Mouse (Mus musculus) splenic B cell, adult 2 months (primary cell): Measurements from ENCODE around the gene Lypd6b.

Experiments used
- DNase-seq: peaks from one replicate; pipeline ENCODE4 v3.0.0-alpha.2; 2011; ENCODE audit warnings: low read depth, low spot score
- H3K27me3 ChIP-seq: 2 replicates; pipeline ENCODE4 v1.6.1; 2012; ENCODE audit warnings: mild to moderate bottlenecking, low read length, moderate library complexity, mixed read lengths; ENCODE audit not compliant: control insufficient read depth, poor library complexity, insufficient read depth, severe bottlenecking
- H3K36me3 ChIP-seq: 2 replicates; pipeline ENCODE4 v1.6.1; 2012; ENCODE audit warnings: mild to moderate bottlenecking, low read length, moderate library complexity, mixed read lengths; ENCODE audit not compliant: control insufficient read depth, poor library complexity, insufficient read depth, severe bottlenecking

Lypd6b gene

DNA sequence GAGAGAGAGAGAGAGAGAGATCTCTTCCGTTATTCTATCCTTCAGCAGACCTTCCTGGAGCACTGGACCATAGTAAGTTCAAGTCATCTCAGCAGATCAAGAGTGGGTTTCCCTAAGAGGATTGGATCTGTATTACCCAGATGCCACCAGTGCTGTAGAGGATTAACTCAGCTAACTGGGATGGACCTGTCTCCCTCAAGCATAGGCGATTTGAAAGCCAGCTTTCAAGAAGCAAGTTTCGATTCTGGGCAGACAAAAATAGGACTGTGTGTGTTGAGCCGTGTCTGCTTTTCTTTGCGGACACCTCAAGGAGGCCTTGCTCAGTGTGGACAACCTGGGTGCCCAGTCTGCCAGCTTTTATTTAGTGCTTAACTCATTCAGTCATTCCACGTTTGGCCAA lies 1.6 kb downstream of the Lypd6b start:
- Histone ChIP-seq H3K27me3 (no peaks in the 10 kb centered on the region; the same call in 1 of the 2 replicates), H3K36me3 (no peaks in the 10 kb centered on the region)
- DNase-seq, result no peak

DNA sequence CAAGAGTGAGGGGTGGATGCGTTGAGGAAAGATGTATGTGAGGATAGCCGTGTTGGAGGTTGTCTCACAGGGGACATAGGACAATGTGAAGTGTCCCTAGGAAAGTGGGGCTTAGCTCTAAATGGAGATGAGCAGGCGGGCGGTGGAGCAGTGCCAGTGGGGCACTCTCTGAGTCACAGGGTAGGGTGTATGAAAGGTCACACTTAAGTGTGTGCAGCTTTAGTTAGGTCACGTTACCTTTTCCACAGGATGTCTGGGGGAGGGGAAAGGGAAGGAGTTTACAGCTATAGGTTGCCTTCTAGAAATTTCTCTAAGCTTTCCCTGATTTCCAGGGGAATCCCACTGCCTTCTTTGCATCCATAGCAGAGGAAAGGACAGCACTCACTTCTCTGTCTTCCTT lies 2.0 kb downstream of the Lypd6b start:
- no peaks in the 10 kb centered on the region; the same call in 1 of the 2 replicates for H3K27me3 ChIP-seq
- H3K36me3 ChIP-seq, result no peaks in the 10 kb centered on the region
- no peak for DNase-seq

DNA sequence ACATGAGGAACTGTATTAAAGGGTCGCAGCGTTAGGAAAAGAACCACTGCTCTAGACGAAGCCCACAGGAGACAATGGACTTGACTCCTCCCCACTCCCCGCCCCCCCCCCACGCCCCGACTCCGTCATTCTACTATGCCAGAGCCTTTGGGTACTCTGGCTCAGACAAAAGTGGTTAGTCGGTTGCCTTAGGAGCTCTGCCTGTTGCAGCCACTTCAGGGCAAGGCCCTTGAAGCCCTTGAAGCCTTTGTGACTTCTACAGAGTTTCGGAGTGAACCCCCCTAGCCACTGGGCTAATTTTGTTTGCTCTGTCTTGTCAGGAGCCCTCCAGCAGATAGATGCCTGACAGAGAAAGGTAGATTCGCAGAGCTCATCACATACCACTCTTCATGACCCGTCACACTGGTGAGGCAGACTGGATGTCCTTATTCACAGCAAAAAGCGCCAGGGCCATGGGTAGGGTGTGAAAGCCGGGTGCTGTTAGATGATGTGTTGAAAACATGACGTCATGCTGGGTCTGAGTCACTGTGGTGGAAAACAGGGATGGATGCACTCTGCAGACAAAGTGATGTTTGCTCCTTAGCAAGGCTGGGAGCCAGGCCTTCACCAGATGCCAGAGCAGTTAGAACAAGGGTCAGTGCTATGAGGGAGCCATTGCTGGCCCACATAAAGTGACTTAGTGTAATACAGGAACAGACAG lies 10.1 kb downstream of the Lypd6b start:
- no peak for DNase-seq
- H3K36me3 ChIP-seq, result no peaks in the 10 kb centered on the region
- no peaks in the 10 kb centered on the region for H3K27me3 ChIP-seq

DNA sequence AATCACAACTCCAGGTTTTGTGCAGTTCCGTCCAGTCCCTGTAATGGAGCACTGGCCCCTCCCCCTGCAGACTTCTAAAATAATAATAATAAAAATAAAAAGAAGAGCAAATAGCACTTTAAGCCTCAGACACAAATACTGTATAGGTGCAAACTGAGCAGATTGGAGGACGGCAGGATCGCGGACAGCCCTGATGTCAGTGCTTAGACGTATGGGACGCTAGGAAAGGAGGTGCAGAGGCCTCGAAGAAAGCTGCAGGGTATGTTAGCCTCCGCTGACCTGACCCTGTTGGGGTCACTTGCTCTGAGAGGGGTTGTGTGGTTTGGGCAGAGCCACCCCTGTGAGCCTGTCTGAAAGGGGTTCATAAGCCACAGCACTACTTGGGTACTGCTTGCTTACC lies 17.0 kb downstream of the Lypd6b start:
- Histone ChIP-seq H3K36me3 (no peaks in the 10 kb centered on the region), H3K27me3 (no peaks in the 10 kb centered on the region)
- DNase-seq, result no peak

DNA sequence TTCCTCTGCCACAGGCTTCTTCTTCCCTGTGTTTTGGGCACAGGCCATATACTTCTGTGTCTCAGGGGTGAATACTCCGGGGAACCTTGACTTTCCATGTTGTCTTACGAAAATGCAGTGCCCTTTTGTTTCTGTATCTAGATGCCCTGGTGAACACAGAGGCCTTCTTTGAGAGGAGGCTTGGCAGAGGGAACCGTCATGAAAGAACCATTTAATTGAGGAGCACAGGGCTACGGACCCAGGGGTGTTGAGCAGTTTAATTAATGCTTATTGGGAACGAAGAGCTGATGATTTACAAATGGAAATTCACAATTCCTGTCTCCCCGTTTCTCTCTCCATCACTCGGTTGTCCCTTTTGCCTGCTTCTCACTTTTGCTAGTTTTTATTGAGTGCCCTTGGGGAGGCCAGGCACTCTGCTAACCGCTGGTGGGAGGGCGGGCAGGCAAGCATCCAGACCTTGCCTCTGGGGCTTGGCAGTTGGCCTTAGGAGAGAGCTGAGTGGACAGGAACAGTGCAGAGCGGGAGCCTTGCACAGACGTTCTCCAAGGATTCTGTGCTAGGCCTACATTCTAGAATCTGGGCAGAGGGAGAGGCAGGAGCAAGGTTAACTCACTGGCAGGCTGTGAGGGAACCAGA lies 18.4 kb downstream of the Lypd6b start:
- DNase-seq, result no peak
- H3K27me3 ChIP-seq, result no peaks in the 10 kb centered on the region
- no peaks in the 10 kb centered on the region for H3K36me3 ChIP-seq

DNA sequence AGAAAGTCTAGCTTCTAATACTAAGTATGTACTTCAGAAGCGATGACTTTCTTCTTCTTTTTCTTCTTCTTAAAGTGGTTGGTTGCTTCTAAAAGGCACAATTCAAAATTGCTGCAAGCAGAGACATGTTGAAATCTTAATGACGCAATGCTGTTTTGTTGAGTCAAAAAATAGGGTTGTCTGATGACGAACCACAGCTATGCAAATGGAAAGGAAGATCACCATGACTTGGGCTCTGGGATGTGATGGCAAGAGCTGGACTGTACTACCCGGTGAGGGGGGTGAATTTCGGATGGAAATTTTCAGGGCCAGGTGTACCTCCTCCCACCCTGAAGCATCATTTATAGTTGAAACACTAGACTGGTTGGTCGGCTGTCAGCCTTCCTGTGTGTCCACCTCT lies 22.0 kb downstream of the Lypd6b start:
- DNase-seq, result no peak
- H3K27me3 ChIP-seq, result no peaks in the 10 kb centered on the region
- H3K36me3 ChIP-seq, result no peaks in the 10 kb centered on the region

DNA sequence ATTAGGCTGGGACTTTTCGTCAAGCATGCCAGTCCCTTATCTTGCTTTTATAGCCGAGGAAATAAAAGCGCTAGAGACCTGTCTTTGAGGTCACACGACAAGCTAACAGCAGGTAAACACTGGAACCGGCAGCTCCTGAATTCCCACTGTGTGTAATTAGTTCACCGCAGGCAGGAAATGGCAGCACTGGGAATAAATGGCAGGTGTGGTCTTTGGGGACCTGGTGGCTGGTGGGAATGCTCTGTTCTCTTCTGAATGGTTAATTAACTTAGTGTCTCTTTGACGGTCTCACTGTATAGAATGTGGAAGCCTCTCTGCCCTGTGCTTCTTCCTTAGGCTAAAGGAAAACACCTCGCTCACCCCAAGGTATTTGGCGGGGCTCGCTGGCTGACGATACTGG lies 23.9 kb downstream of the Lypd6b start:
- no peak for DNase-seq
- Histone ChIP-seq H3K36me3 (no peaks in the 10 kb centered on the region), H3K27me3 (no peaks in the 10 kb centered on the region)

DNA sequence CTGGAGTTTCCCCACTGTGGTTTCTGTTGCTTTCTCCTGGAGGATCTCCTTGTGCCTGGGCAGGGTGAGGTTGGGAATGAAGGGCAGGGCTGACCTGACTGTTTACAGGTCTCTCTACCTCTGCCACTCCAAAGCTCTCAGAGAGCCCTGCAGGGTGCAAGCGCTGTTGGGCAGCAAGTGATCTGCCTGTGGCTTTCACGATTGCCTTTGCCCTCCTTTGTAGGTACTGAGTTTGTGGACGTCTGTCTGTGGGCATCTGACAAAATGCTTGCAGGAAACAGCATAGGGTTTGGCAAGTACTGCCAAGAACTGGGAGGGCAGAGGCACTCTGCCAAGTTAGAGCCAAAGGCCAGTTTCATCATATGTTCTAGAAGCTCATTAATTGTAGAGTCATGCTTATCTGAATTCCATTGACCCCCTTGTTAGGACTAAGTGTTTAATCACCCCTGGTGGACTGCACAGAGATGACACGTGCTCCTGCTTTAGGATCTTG lies 24.4 kb downstream of the Lypd6b start:
- no peaks in the 10 kb centered on the region for H3K36me3 ChIP-seq
- DNase-seq, result no peak
- H3K27me3 ChIP-seq, result no peaks in the 10 kb centered on the region

DNA sequence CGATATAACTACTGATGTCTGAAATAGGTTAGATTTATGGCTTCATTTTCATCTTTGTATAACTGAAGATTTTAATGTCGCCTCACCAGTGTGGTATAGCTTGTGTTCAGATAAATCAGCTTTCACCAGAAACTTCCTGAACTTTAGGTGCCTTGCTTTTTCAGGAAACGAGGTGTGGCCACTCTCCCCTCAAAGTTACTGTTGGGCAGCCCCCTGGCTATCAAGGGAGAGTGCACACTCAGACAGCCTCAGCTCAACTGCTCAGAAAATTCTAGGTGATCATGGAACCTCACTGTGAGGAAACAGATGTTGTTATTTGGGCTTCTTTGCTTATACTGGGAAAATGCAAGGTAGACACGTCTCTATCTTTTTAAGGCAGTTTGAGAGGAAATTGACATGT lies 25.7 kb downstream of the Lypd6b start:
- no peaks in the 10 kb centered on the region for H3K36me3 ChIP-seq
- DNase-seq, result no peak
- H3K27me3 ChIP-seq, result no peaks in the 10 kb centered on the region

DNA sequence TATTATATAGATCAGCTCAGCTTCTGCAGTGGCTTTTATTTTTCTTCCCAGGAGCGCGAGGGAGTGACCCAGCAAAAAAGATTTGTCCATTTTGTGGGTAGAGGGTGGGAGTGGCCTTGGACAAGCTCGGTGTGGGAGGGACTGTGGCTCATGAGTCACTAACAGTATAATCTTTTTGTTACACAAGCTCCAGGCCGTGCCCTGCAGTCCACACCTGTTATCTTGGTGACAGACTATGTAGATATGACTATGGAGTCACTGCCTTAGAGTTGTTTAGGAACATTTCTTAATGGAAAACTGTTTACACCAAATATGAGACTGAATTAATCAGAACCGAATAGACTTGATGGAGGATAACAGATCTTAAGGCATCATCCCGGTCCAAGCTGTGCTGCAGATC lies 26.5 kb downstream of the Lypd6b start:
- no peaks in the 10 kb centered on the region for H3K36me3 ChIP-seq
- no peaks in the 10 kb centered on the region for H3K27me3 ChIP-seq
- no peak for DNase-seq

DNA sequence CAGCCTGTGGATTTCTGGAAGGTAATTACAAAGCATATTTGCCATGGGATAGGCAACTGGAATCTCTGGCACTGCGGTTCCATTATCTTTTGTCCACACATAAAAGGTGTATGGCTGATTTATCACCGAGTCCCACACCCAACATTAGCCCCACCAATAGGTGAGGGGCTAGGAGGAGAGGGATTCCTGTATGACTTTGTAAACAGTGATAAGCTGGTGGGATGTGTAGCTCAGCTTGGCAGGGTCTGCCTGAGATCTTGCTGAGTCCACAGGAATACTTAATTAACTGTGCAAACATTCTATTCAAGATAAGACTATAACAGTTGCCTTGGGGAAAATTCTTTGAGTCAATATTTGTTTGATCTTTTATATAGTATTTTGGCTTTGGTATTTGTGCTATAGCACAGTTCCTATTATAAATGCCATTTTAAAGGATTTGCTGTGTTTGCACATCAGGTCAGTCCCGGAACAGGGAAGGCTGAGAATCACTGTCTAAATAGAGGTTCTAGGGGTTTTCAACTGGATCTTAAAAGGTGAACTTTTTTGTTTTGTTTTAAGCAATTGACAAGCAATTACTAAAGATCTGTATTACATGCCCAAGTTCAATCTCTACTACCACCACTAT lies 28.3 kb downstream of the Lypd6b start:
- H3K27me3 ChIP-seq, result no peaks in the 10 kb centered on the region
- no peaks in the 10 kb centered on the region for H3K36me3 ChIP-seq
- DNase-seq, result no peak

DNA sequence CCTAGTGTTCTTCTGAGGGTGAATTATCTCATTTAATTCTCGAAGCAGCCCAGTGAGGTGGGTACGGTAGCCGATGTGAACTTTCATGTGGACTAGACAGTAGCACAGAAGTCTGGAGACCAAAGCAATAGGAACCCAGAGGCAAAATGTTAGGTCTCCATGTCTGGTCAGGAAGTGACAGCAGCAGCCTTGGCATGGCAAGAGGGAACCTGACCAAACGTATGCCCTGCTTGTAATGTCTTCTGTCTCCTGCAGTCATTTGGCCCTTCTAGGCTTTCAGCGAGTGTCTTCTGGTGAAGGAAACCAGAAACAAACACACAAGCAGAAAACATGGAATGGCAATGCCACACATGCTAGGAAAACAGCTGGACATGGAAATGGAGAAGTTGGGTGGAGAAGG lies 29.1 kb downstream of the Lypd6b start:
- no peaks in the 10 kb centered on the region for H3K36me3 ChIP-seq
- no peak for DNase-seq
- H3K27me3 ChIP-seq, result no peaks in the 10 kb centered on the region

DNA sequence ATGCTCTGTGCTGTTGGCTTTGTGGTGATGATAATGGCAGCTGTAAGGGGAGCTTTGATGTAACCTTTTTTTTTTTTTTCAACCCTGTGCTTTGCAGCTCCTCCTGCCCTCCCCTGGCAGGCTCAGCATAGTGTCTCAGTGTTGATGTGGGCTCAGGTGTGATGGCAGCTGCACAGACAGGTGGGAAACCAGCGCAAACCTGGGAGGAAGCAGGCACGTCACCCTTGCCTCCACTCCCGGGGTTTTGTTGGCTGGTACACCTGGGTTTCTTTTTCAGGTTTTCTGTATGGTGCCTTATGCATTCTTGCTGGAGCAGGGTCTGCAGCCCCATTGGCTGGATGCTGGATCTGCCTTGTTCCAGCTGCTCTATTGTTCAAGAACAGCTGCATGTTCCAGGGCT lies 29.7 kb downstream of the Lypd6b start:
- no peaks in the 10 kb centered on the region for H3K27me3 ChIP-seq
- no peak for DNase-seq
- H3K36me3 ChIP-seq, result no peaks in the 10 kb centered on the region

DNA sequence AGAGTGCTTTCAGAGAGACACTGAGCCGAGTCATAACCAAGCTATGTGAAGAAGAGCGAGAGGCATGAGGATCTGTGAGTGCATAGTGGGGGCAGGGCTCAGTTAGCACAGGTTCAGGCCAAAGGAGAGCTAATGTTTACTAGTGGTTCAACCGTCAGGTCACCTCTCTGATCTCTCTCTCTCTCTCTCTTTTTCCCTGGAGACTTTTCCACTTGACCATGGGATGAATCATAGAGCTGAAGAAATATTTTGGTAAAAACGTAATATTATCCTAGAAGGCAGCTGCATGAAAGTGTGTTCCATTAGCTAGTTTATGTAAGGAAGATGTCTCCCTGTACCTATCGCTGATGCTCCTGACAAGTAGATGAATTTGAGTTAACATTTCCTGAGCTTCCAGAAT lies 30.6 kb downstream of the Lypd6b start:
- no peaks in the 10 kb centered on the region for H3K36me3 ChIP-seq
- no peaks in the 10 kb centered on the region for H3K27me3 ChIP-seq
- no peak for DNase-seq

DNA sequence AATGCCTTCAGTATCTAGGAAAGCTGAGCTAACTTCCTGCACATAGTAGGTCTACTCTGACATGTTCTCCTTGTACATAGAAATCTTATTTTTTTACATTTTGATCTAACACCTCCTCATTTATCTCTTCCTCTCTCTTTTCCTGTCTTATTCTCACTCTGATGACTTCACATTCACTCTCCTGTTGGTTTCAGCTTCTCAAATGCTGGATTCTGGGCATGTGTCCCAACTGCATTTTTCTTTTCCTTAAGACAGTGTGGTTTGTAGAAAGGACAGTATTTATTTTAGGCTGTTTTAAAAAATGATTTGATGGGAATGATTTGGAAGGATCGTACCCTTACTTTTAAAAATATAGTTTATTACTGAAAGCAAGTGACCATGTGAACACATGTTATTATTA lies 34.8 kb downstream of the Lypd6b start:
- Histone ChIP-seq H3K27me3 (no peaks in the 10 kb centered on the region), H3K36me3 (no peaks in the 10 kb centered on the region)
- no peak for DNase-seq
